Mouse (Mus musculus): ENCODE data around the gene Wbp1l.

- no peak for TF ChIP-seq CTCF (IDR thresholded peaks at IDR 0.05; ENCODE audit: control insufficient read depth, insufficient read depth, insufficient replicate concordance, low read depth, low read length)
- TF ChIP-seq POLR2A (IDR thresholded peaks at IDR 0.05; ENCODE audit: control insufficient read depth, low read depth, low read length) = no peak
These were observed 24.3 kb downstream of the Wbp1l start for GRCm38 (mm10) chr19:46623194-46623667.
